Mouse (Mus musculus) liver, embryonic 14.5 days (tissue): ENCODE results near the gene Sgca. TPM values are rescaled to one million over a fixed set of nuclear protein-coding genes. Genes with fewer than 3 reads are reported as not detected.

Source experiments
- ATAC-seq: fragments of 200-750 bp; cut with Nextera tagmentation; 2 replicates; pipeline ENCODE4 v1.8.0; 2017; ENCODE audit warnings: moderate number of reproducible peaks, mild to moderate bottlenecking, moderate library complexity; ENCODE audit not compliant: insufficient read depth
- DNase-seq, 3 experiments: peaks; one replicate each; pipeline ENCODE4 v3.0.0-alpha.2; 2012 to 2013; ENCODE audit warnings: low read depth in 3 of 3, low spot score in 3 of 3
- H3K27ac ChIP-seq: fragments of 300-500 bp; sonication (generic); 2 replicates; pipeline ENCODE4 v1.5.1; 2014; ENCODE audit warnings: moderate library complexity, mild to moderate bottlenecking, control low read depth, inconsistent platforms
- H3K27me3 ChIP-seq: fragments of 300-500 bp; sonication (generic); 2 replicates; pipeline ENCODE4 v1.6.1; 2014; ENCODE audit warnings: mild to moderate bottlenecking, low read length, moderate library complexity; ENCODE audit not compliant: control insufficient read depth, insufficient read depth
- H3K36me3 ChIP-seq: fragments of 300-500 bp; sonication (generic); replicated peaks from 2 replicates; pipeline ENCODE4 v1.6.1; 2014; ENCODE audit warnings: low read depth; ENCODE audit not compliant: control insufficient read depth, insufficient read depth
- H3K4me1 ChIP-seq, 2 experiments: fragments of 200-500 bp in 1 of 2; fragments of 300-500 bp in 1 of 2; sonication (generic) in 1 of 2; replicated peaks; 2 replicates each; pipeline ENCODE4 v1.6.1; 2012 to 2014; ENCODE audit warnings: antibody characterized with exemption in 1 of 2, inconsistent platforms in 1 of 2, low read length in 1 of 2; ENCODE audit not compliant: control insufficient read depth in 2 of 2, insufficient read depth in 2 of 2
- H3K4me2 ChIP-seq: fragments of 300-500 bp; sonication (generic); 2 replicates; pipeline ENCODE4 v1.6.1; 2014; ENCODE audit warnings: low read depth, mild to moderate bottlenecking, control low read depth, moderate library complexity
- H3K4me3 ChIP-seq, 2 experiments: fragments of 200-500 bp in 1 of 2; fragments of 300-500 bp in 1 of 2; sonication (generic) in 1 of 2; 2 replicates each; pipeline ENCODE4 v1.5.1; 2012 to 2014; ENCODE audit warnings: low read depth in 2 of 2, low read length in 2 of 2, mild to moderate bottlenecking in 2 of 2, control low read depth in 1 of 2, inconsistent platforms in 1 of 2, moderate library complexity in 1 of 2; ENCODE audit not compliant: insufficient read depth in 1 of 2
- H3K9ac ChIP-seq: fragments of 300-500 bp; sonication (generic); replicated peaks from 2 replicates; pipeline ENCODE4 v1.6.1; 2014; ENCODE audit warnings: mild to moderate bottlenecking, control low read depth, moderate library complexity
- H3K9me3 ChIP-seq: fragments of 300-500 bp; sonication (generic); 2 replicates; pipeline ENCODE4 v1.6.1; 2016; ENCODE audit warnings: low read length, mixed read lengths; ENCODE audit not compliant: control insufficient read depth
- CTCF ChIP-seq: IDR thresholded peaks from 2 replicates; pipeline ENCODE4 v1.5.1; 2016; ENCODE audit warnings: antibody characterized with exemption, low read depth, control low read depth
- EP300 ChIP-seq: IDR thresholded peaks from 2 replicates; pipeline ENCODE4 v1.6.1; 2016; ENCODE audit warnings: antibody characterized with exemption, low read depth
- WGBS: fragments of 180-500 bp; shearing (Covaris S2); extraction: QIAGEN DNeasy Blood & Tissue Kit; methylation state at CpG from one replicate; pipeline ENCODE4 v1.1.7; 2014; ENCODE audit not compliant: insufficient replicate concordance; 5-methylcytosine and 5-hydroxymethylcytosine counted together
- polyA plus RNA-seq, 2 experiments: library from polyadenylated mRNA; depleted of rRNA in 1 of 2; stranded (reverse) in 1 of 2; unstranded in 1 of 2; fragments of >200 nt; fragmentation: Nextera tagmentation in 1 of 2; extraction: Ambion mirVana in 1 of 2; gene quantifications; 2 replicates each; pipeline versions ENCODE4 v1.2.1 to v1.2.3; 2012 to 2014

Sgca gene
- polyA plus RNA-seq, 2 experiments: not detected

DNA sequence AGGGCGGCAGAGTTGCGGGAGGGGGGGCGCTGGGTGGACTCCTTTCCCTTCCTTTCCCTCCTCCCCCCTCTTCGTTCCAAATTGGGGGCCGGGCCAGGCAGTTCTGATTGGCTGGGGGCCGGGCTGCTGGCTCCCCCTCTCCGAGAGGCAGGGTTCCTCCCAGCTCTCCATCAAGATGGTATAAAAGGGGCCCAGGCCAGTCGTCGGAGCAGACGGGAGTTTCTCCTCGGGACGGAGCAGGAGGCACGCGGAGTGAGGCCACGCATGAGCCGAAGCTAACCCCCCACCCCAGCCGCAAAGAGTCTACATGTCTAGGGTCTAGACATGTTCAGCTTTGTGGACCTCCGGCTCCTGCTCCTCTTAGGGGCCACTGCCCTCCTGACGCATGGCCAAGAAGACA lies 40.1 kb downstream of the Sgca start, which contains the start of gene Col1a1:
Gene Col1a1, plus strand, starts transcription at position 180 of the 400 bp plus-strand sequence.
- Histone ChIP-seq H3K27ac (no peak within 1 kb of the TSS), H3K9ac (no peak within 1 kb of the TSS), H3K9me3 (no peaks in the 10 kb centered on the region), H3K27me3 (peaks cover 37% of the 10 kb centered on the region), H3K4me2 (peak within 1 kb of the TSS; percentile 7), H3K4me3 (peak within 1 kb of the TSS; percentile 17 to 47), H3K36me3 (no peaks in the 10 kb centered on the region), H3K4me1 (no peaks in the 10 kb centered on the region)
- ATAC-seq (no peak), DNase-seq (no peak)
- 21% methylated on average over 18 of the region's 19 CpGs for WGBS
- TF ChIP-seq EP300 (no peak), CTCF (no peak)

DNA sequence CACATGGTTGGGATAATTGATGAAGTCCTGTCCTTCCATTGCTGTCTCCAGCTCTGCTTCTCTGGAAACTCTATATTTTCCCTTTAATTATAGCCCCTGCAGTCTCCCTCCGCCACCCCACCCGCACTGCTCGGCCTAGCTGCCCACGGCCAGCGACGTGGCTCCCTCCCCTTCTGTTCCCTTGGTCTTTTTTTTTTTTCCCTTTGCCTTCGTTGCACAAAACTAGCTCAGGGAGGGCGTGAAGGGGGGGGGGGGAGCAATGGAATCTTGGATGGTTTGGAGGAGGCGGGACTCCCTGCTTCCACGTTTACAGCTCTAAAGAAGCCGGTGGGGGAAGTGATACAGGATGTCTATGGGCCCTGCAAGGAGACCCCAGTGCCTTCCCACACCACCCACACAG lies 41.6 kb downstream of the Sgca start:
- H3K4me1 ChIP-seq: no peaks in the 10 kb centered on the region; a peak in 1 of 4 replicates
- peaks cover 37% of the 10 kb centered on the region for H3K27me3 ChIP-seq
- no peak overlapping the region for H3K4me2 ChIP-seq
- 32% methylated on average over 11 of the region's 11 CpGs for WGBS
- H3K9ac ChIP-seq: no peak overlapping the region
- H3K27ac ChIP-seq: no peak overlapping the region
- no peak for TF ChIP-seq CTCF
- no peak for TF ChIP-seq EP300
- DNase-seq (no peak), ATAC-seq (no peak)
- no peaks in the 10 kb centered on the region for H3K36me3 ChIP-seq
- no peaks in the 10 kb centered on the region for H3K9me3 ChIP-seq
- no peak overlapping the region for H3K4me3 ChIP-seq

DNA sequence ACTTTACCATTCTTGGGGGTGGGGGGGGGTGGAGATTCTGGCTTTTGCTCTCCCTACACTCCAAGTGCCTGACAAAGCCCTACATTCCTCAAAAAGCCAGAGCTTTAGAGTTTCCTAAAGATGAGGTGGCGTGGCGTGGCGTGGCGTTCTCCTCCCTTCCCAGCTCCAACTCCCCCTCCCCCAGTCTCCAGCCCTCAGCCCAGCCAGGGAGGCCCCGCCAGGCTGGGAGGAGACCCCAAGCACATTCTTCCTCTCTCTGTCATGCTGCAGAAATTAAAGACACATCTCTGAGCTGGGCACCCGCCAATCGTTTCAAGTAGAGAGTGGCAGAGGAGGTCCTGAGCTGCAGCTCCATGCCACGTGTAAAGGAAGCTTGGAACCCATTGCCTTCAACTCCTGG lies 42.5 kb downstream of the Sgca start:
- Histone ChIP-seq H3K4me2 (no peak overlapping the region), H3K4me1 (peaks cover 0 to 3% of the 10 kb centered on the region in 2 experiments; a peak in 1 of 4 replicates), H3K36me3 (no peaks in the 10 kb centered on the region), H3K27me3 (peaks cover 31% of the 10 kb centered on the region), H3K9me3 (no peaks in the 10 kb centered on the region), H3K27ac (no peak overlapping the region), H3K4me3 (no peak overlapping the region), H3K9ac (no peak overlapping the region)
- 15% methylated on average over 8 of the region's 8 CpGs for WGBS
- DNase-seq: no peak
- TF ChIP-seq CTCF (no peak), EP300 (no peak)
- ATAC-seq: no peak

DNA sequence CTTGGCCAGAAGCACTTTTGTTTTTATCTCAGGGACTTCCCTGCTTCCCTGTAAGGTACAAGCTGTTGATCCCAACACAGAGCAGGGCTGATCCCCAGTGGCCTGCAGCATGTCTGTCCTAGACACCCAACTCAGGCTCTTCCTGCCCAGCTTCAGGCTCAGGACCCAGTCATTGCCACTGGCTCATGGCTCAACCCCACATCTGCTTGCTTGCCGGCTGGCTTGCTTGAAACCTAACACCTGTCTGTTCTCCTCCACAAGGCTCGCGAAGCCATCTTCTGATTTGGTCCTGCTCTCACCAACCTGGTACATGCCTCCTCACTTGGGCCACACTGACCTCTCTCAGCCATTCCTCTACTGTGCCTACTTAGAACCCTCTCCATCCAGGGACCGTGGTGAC lies 46.0 kb downstream of the Sgca start:
- no peak for ATAC-seq
- Histone ChIP-seq H3K4me1 (peaks cover 0 to 7% of the 10 kb centered on the region in 2 experiments; a peak in 1 of 4 replicates), H3K27me3 (peaks cover 10% of the 10 kb centered on the region)

DNA sequence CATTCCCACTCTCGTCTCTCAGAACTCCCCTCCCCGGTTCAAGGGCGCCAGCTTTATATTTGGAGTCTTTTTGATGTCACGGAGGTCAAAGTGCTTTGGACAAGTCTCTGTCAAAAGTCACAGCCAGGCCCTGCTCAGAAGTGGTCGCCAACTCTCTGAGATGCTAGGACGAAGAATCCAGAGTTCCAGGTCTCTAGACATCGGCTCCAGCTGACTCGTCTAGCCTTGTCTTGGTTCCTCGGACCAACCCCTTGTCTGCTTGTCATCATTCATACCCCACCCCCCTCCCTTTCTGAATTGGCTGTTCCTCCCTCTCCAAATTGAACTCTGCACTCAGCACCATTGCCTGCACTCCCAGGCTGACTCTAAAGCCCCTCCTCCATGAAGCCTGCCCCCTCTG lies 46.5 kb downstream of the Sgca start:
- no peak for DNase-seq
- Histone ChIP-seq H3K4me3 (no peak overlapping the region), H3K4me2 (no peak overlapping the region), H3K27me3 (peaks cover 7% of the 10 kb centered on the region), H3K4me1 (peaks cover 0 to 7% of the 10 kb centered on the region in 2 experiments; a peak in 1 of 4 replicates), H3K9ac (no peak overlapping the region), H3K9me3 (no peaks in the 10 kb centered on the region), H3K27ac (no peak overlapping the region), H3K36me3 (no peaks in the 10 kb centered on the region)
- TF ChIP-seq EP300 (no peak), CTCF (no peak)
- ATAC-seq: no peak
- WGBS: 50% methylated on average over 9 of the region's 9 CpGs

More for the DNA sequence above, 46.0 kb downstream of the Sgca start:
- no peak overlapping the region for H3K4me2 ChIP-seq
- H3K4me3 ChIP-seq: no peak overlapping the region
- H3K9ac ChIP-seq: no peak overlapping the region
- no peaks in the 10 kb centered on the region for H3K9me3 ChIP-seq
- 42% methylated on average over 4 of the region's 4 CpGs for WGBS
- H3K27ac ChIP-seq: no peak overlapping the region
- H3K36me3 ChIP-seq: no peaks in the 10 kb centered on the region
- no peak for TF ChIP-seq EP300
- no peak for TF ChIP-seq CTCF
- no peak for DNase-seq
